Mouse (Mus musculus): ENCODE measurements around the gene Tmc4. TPM values are rescaled to one million over a fixed set of nuclear protein-coding genes. Genes with fewer than 3 reads are reported as not detected.

Tmc4 gene
- polyA plus RNA-seq (2012; ENCODE audit: low replicate concordance): 1.4 and 4.6 TPM in 2 replicates

GRCm38 (mm10) chr7:3677342-3677741 lies at the start of gene Tmc4:
Gene Tmc4 (minus strand): TSS chr7:3677553.

GRCm38 (mm10) chr7:3720268-3720667 lies 42.9 kb upstream of the Tmc4 start, which contains the start of gene Pirb:
Gene Pirb (minus strand): TSS chr7:3720391.

GRCm38 (mm10) chr7:3703879-3704441 lies 26.6 kb upstream of the Tmc4 start, which contains the start of gene Rps9:
Gene Rps9 (plus strand): TSS chr7:3703993.

GRCm38 (mm10) chr7:3692987-3693808 lies 15.8 kb upstream of the Tmc4 start, which contains the start of gene Mboat7:
Gene Mboat7 (minus strand): TSS chr7:3693523.

GRCm38 (mm10) chr7:3692382-3692986 lies 15.1 kb upstream of the Tmc4 start, which contains the start of gene Tsen34:
Gene Tsen34 (plus strand): TSS chr7:3692863.

GRCm38 (mm10) chr7:3665215-3666114 lies 11.9 kb downstream of the Tmc4 start, which contains the start of gene Leng1:
Gene Leng1 (minus strand): TSS chr7:3665840.

GRCm38 (mm10) chr7:3644672-3645487 lies 32.5 kb downstream of the Tmc4 start, which contains the start of gene Cnot3:
Gene Cnot3 (plus strand): TSS chr7:3645268.

GRCm38 (mm10) chr7:3629543-3630477 lies 47.5 kb downstream of the Tmc4 start, which contains the start of the genes Tfpt and Prpf31:
Gene Tfpt (minus strand): TSS chr7:3629929.
Gene Prpf31 (plus strand): TSS chr7:3629985.

GRCm38 (mm10) chr7:3617242-3617995 lies 59.9 kb downstream of the Tmc4 start, which contains the start of gene Ndufa3:
Gene Ndufa3 (plus strand): TSS chr7:3617373.

GRCm38 (mm10) chr7:3616057-3616388 lies 61.3 kb downstream of the Tmc4 start, which contains the start of gene Oscar:
Gene Oscar (minus strand): TSS chr7:3616157.

Other genes with a start within 250 kb of the Tmc4 start
- gene Tarm1, start 174.9 kb downstream of the Tmc4 start, polyA plus RNA-seq (2012; ENCODE audit: low replicate concordance): 0.16 TPM in 1 of 2 replicates, not detected in the other
- gene Oscar, start 61.4 kb downstream of the Tmc4 start, polyA plus RNA-seq (2012; ENCODE audit: low replicate concordance): not detected in 2 replicates
- gene Ndufa3, start 60.2 kb downstream of the Tmc4 start, polyA plus RNA-seq (2012; ENCODE audit: low replicate concordance): 12.9 and 15.1 TPM in 2 replicates
- 13.0 and 25.9 TPM in 2 replicates for gene Tfpt, start 47.6 kb downstream of the Tmc4 start, polyA plus RNA-seq (2012; ENCODE audit: low replicate concordance)
- gene Prpf31, start 47.6 kb downstream of the Tmc4 start, polyA plus RNA-seq (2012; ENCODE audit: low replicate concordance): 20.0 and 28.6 TPM in 2 replicates
- 465 and 678 TPM in 2 replicates for gene Cnot3, start 32.3 kb downstream of the Tmc4 start, polyA plus RNA-seq (2012; ENCODE audit: low replicate concordance)
- 6.2 and 6.4 TPM in 2 replicates for gene Leng1, start 11.7 kb downstream of the Tmc4 start, polyA plus RNA-seq (2012; ENCODE audit: low replicate concordance)
- gene Tsen34, start 15.3 kb upstream of the Tmc4 start, polyA plus RNA-seq (2012; ENCODE audit: low replicate concordance): 18.8 and 66.6 TPM in 2 replicates
- 81.3 and 120 TPM in 2 replicates for gene Mboat7, start 16.0 kb upstream of the Tmc4 start, polyA plus RNA-seq (2012; ENCODE audit: low replicate concordance)
- gene Rps9, start 26.4 kb upstream of the Tmc4 start, polyA plus RNA-seq (2012; ENCODE audit: low replicate concordance): 67.0 and 502 TPM in 2 replicates
- 4.9 and 6.1 TPM in 2 replicates for gene Pirb, start 42.8 kb upstream of the Tmc4 start, polyA plus RNA-seq (2012; ENCODE audit: low replicate concordance)
- gene Gm15448, start 148.1 kb upstream of the Tmc4 start, polyA plus RNA-seq (2012; ENCODE audit: low replicate concordance): not detected in 2 replicates
- gene Pira2, start 167.5 kb upstream of the Tmc4 start, polyA plus RNA-seq (2012; ENCODE audit: low replicate concordance): 0.50 TPM in 1 of 2 replicates, not detected in the other
- 0.46 and 0.67 TPM in 2 replicates for gene Gm14548, start 220.6 kb upstream of the Tmc4 start, polyA plus RNA-seq (2012; ENCODE audit: low replicate concordance)
- gene Lilra6, start 237.9 kb upstream of the Tmc4 start, polyA plus RNA-seq (2012; ENCODE audit: low replicate concordance): 1.5 and 2.2 TPM in 2 replicates